8 mouse cellular contexts compared by ENCODE assay signal in genomic region chr13:64180888-64181287, GRCm38 (mm10). TPM values are rescaled to one million over a fixed set of nuclear protein-coding genes. Genes with fewer than 3 reads are reported as not detected.
DNase-seq lines count a peak whose midpoint lies in the region; ATAC-seq lines count a peak whose summit lies in the region.

No protein-coding gene starts in this region.

- WGBS in liver, embryonic 16.5 days (ENCODE audit: insufficient replicate concordance): 54% methylated on average over 3 of the region's 3 CpGs

- H3K9ac ChIP-seq in liver, embryonic 16.5 days (ENCODE audit: low read depth, low read length): no peak overlapping the region

- no peaks in the 10 kb centered on the region for H3K9me3 ChIP-seq in liver, embryonic 16.5 days (replicated peaks; ENCODE audit: control insufficient read depth, low read length)

- no peaks in the 10 kb centered on the region for H3K27me3 ChIP-seq in liver, embryonic 16.5 days (ENCODE audit: control insufficient read depth, insufficient read depth, low read depth, low read length)

- H3K36me3 ChIP-seq in liver, embryonic 16.5 days (ENCODE audit: control insufficient read depth, insufficient read depth): no peaks in the 10 kb centered on the region; the same call in 1 of the 2 replicates

- H3K4me1 ChIP-seq in liver, embryonic 16.5 days (ENCODE audit: control insufficient read depth, low read depth, low read length): peaks cover 3% of the 10 kb centered on the region

- no peak overlapping the region for H3K4me2 ChIP-seq in liver, embryonic 16.5 days (ENCODE audit: low read depth, low read length)

- ATAC-seq in cerebellum, adult (ENCODE audit: insufficient number of reproducible peaks, low FRiP score, low TSS enrichment): no peak
- ATAC-seq in hematopoietic stem cell, adult 5-6 weeks (replicated peaks in 1 of 2; ENCODE audit: insufficient read depth in 1 of 2, low FRiP score in 2 of 2, low TSS enrichment in 1 of 2, low read depth in 1 of 2, poor library complexity in 2 of 2, severe bottlenecking in 2 of 2): peak; percentile 70; a peak in 3 of 4 replicates
- peak; percentile 64 for ATAC-seq in liver, embryonic 16.5 days (ENCODE audit: low read depth)

- peak overlapping the region; percentile 41; the same call in 1 of the 2 replicates for H3K27ac ChIP-seq in liver, embryonic 16.5 days (ENCODE audit: low read length)

- H3K4me3 ChIP-seq in liver, embryonic 16.5 days (ENCODE audit: low read depth, low read length): no peak overlapping the region

- DNase-seq in cerebellum, adult 11 months: peak; percentile 37
- DNase-seq in right cerebral cortex, adult 18-20 months: peak; percentile 46
- no peak for DNase-seq in right cerebral cortex, postnatal 25 days
- DNase-seq in cerebellum, postnatal 25 days: peak; percentile 27 to 74
- DNase-seq in skeletal muscle tissue, adult 2 months (ENCODE audit: low read depth, low spot score): peak; percentile 26

RNA-seq across cellular contexts. Expression of gene Habp4, which starts 19.3 kb away (rescaled TPM):
- 2.5 and 4.8 TPM in 2 replicates for total RNA-seq in hematopoietic stem cell, adult 5-6 weeks (2017)
- polyA plus RNA-seq in liver, embryonic 16.5 days (2015; fragmentation: Nextera tagmentation; extraction: Ambion mirVana): 8.4 and 10.3 TPM in 2 replicates

RNA-seq across cellular contexts. Expression of gene Zfp367, which starts 27.9 kb away (rescaled TPM):
- total RNA-seq in hematopoietic stem cell, adult 5-6 weeks (2017): 70.6 and 125 TPM in 2 replicates
- 18.1 and 18.6 TPM in 2 replicates for polyA plus RNA-seq in liver, embryonic 16.5 days (2015; fragmentation: Nextera tagmentation; extraction: Ambion mirVana)

RNA-seq across cellular contexts. Expression of gene Slc35d2, which starts 51.7 kb away (rescaled TPM):
- 23.4 and 24.6 TPM in 2 replicates for total RNA-seq in hematopoietic stem cell, adult 5-6 weeks (2017)
- polyA plus RNA-seq in liver, embryonic 16.5 days (2015; fragmentation: Nextera tagmentation; extraction: Ambion mirVana): 8.7 and 9.0 TPM in 2 replicates
